Mouse (Mus musculus) small intestine, adult 2 months (tissue): Measurements from ENCODE around the gene Stk36.

Experiments
- CTCF ChIP-seq: fragments of 200-500 bp; IDR thresholded peaks from 2 replicates; pipeline ENCODE4 v1.5.1; 2012; ENCODE audit warnings: low read depth, mild to moderate bottlenecking, control low read depth, inconsistent platforms, low read length, moderate library complexity, mixed read lengths; ENCODE audit not compliant: insufficient replicate concordance, insufficient read length; ENCODE audit errors: extremely low read depth
- POLR2A ChIP-seq: fragments of 200-500 bp; IDR thresholded peaks from 2 replicates; pipeline ENCODE4 v1.6.1; 2012; ENCODE audit warnings: low read depth, mild to moderate bottlenecking, control low read depth, inconsistent platforms, low read length, moderate library complexity

GRCm38 (mm10) chr1:74676863-74677262 is 75.6 kb downstream of the Stk36 start:
- no peak for TF ChIP-seq POLR2A
- no peak for TF ChIP-seq CTCF
